Mouse (Mus musculus) midbrain, embryonic 11.5 days (tissue): ENCODE results near the gene Baiap2l1. TPM values are rescaled to one million over a fixed set of nuclear protein-coding genes. Genes with fewer than 3 reads are reported as not detected.

Source experiments
- ATAC-seq: fragments of 200-750 bp; cut with Nextera tagmentation; 2 replicates; pipeline ENCODE4 v1.8.0; 2017; ENCODE audit warnings: moderate TSS enrichment, moderate library complexity; ENCODE audit not compliant: low FRiP score
- DNase-seq: peaks from one replicate; pipeline ENCODE4 v3.0.0; 2015; ENCODE audit warnings: low spot score; ENCODE audit errors: missing footprints
- H3K27ac ChIP-seq: fragments of 300-500 bp; sonication (generic); 2 replicates; pipeline ENCODE4 v1.5.1; 2014; ENCODE audit warnings: low read depth, low read length
- H3K27me3 ChIP-seq: fragments of 300-500 bp; sonication (generic); 2 replicates; pipeline ENCODE4 v1.6.1; 2014; ENCODE audit warnings: mild to moderate bottlenecking, low read length, moderate library complexity, mixed read lengths; ENCODE audit not compliant: control insufficient read depth, insufficient read depth
- H3K36me3 ChIP-seq: fragments of 300-500 bp; sonication (generic); 2 replicates; pipeline ENCODE4 v1.6.1; 2014; ENCODE audit warnings: mild to moderate bottlenecking, low read length, moderate library complexity, mixed read lengths; ENCODE audit not compliant: control insufficient read depth, insufficient read depth
- H3K4me1 ChIP-seq: fragments of 300-500 bp; sonication (generic); 2 replicates; pipeline ENCODE4 v1.6.1; 2014; ENCODE audit warnings: low read length; ENCODE audit not compliant: control insufficient read depth, insufficient read depth
- H3K4me2 ChIP-seq: fragments of 300-500 bp; sonication (generic); 2 replicates; pipeline ENCODE4 v1.6.1; 2014; ENCODE audit warnings: mild to moderate bottlenecking, moderate library complexity
- H3K4me3 ChIP-seq: fragments of 300-500 bp; sonication (generic); 2 replicates; pipeline ENCODE4 v1.5.1; 2014; ENCODE audit warnings: low read depth, low read length
- H3K9ac ChIP-seq: fragments of 300-500 bp; sonication (generic); 2 replicates; pipeline ENCODE4 v1.6.1; 2014; ENCODE audit warnings: low read length
- H3K9me3 ChIP-seq: fragments of 300-500 bp; sonication (generic); 2 replicates; pipeline ENCODE4 v1.6.1; 2016; ENCODE audit warnings: low read length; ENCODE audit not compliant: control insufficient read depth
- WGBS: fragments of 180-500 bp; shearing (Covaris S2); extraction: QIAGEN DNeasy Blood & Tissue Kit; methylation state at CpG from one replicate; pipeline ENCODE4 v1.1.7; 2014; 5-methylcytosine and 5-hydroxymethylcytosine counted together
- polyA plus RNA-seq: library from polyadenylated mRNA; unstranded; fragments of >200 nt; fragmentation: Nextera tagmentation; extraction: Ambion mirVana; gene quantifications from 2 replicates; pipeline ENCODE4 v1.2.1, GENCODE M21; 2014

Baiap2l1 gene
- polyA plus RNA-seq, 1 experiment from 2014 or later, result 2.4 TPM

- WGBS, result 89% methylated on average over 3 of the region's 3 CpGs
- peak; percentile 39 for DNase-seq
Observed at GRCm38 (mm10) chr5:144271118-144271517, 86.8 kb downstream of the Baiap2l1 start.

GRCm38 (mm10) chr5:144270420-144270819, 87.5 kb downstream of the Baiap2l1 start:
- ATAC-seq (no peak), DNase-seq (peak; percentile 64)
- H3K9ac ChIP-seq, result no peak overlapping the region
- H3K27me3 ChIP-seq, result no peaks in the 10 kb centered on the region
- WGBS, result 94% methylated on average over 8 of the region's 8 CpGs
- H3K27ac ChIP-seq, result no peak overlapping the region
- no peaks in the 10 kb centered on the region for H3K4me1 ChIP-seq
- H3K4me2 ChIP-seq, result no peak overlapping the region
- no peaks in the 10 kb centered on the region for H3K9me3 ChIP-seq
- H3K36me3 ChIP-seq, result no peaks in the 10 kb centered on the region; the same call in 1 of the 2 replicates
- H3K4me3 ChIP-seq, result no peak overlapping the region

More at GRCm38 (mm10) chr5:144271118-144271517, 86.8 kb downstream of the Baiap2l1 start:
- Histone ChIP-seq H3K36me3 (no peaks in the 10 kb centered on the region; the same call in 1 of the 2 replicates), H3K4me2 (no peak overlapping the region), H3K27me3 (no peaks in the 10 kb centered on the region), H3K9me3 (no peaks in the 10 kb centered on the region), H3K27ac (no peak overlapping the region), H3K4me1 (no peaks in the 10 kb centered on the region), H3K9ac (no peak overlapping the region), H3K4me3 (no peak overlapping the region)
- ATAC-seq, result no peak

GRCm38 (mm10) chr5:144269926-144270325, 88.0 kb downstream of the Baiap2l1 start:
- no peaks in the 10 kb centered on the region for H3K27me3 ChIP-seq
- DNase-seq, result peak; percentile 64
- H3K27ac ChIP-seq, result no peak overlapping the region
- H3K4me3 ChIP-seq, result no peak overlapping the region
- ATAC-seq, result no peak
- H3K9ac ChIP-seq, result no peak overlapping the region
- no peaks in the 10 kb centered on the region; the same call in 1 of the 2 replicates for H3K36me3 ChIP-seq
- no peak overlapping the region for H3K4me2 ChIP-seq
- no peaks in the 10 kb centered on the region for H3K9me3 ChIP-seq
- H3K4me1 ChIP-seq, result no peaks in the 10 kb centered on the region
- WGBS, result 94% methylated on average over 7 of the region's 7 CpGs

GRCm38 (mm10) chr5:144267535-144268241, 90.2 kb downstream of the Baiap2l1 start:
- Histone ChIP-seq H3K27me3 (no peaks in the 10 kb centered on the region), H3K9ac (no peak overlapping the region), H3K27ac (no peak overlapping the region), H3K9me3 (no peaks in the 10 kb centered on the region), H3K36me3 (no peaks in the 10 kb centered on the region; the same call in 1 of the 2 replicates), H3K4me2 (no peak overlapping the region), H3K4me3 (no peak overlapping the region), H3K4me1 (no peaks in the 10 kb centered on the region)
- 92% methylated on average over 8 of the region's 8 CpGs for WGBS
- ATAC-seq, result no peak
- peak; percentile 57 for DNase-seq

GRCm38 (mm10) chr5:144263496-144263895, 94.4 kb downstream of the Baiap2l1 start:
- H3K36me3 ChIP-seq, result peaks cover 3% of the 10 kb centered on the region; the same call in 1 of the 2 replicates
- no peak overlapping the region for H3K27ac ChIP-seq
- H3K4me1 ChIP-seq, result peaks cover 9% of the 10 kb centered on the region
- no peaks in the 10 kb centered on the region for H3K9me3 ChIP-seq
- no peak overlapping the region for H3K9ac ChIP-seq
- ATAC-seq, result no peak
- WGBS, result 87% methylated on average over 13 of the region's 13 CpGs
- H3K4me2 ChIP-seq, result no peak overlapping the region
- no peak overlapping the region for H3K4me3 ChIP-seq
- no peak for DNase-seq
- no peaks in the 10 kb centered on the region for H3K27me3 ChIP-seq

- Histone ChIP-seq H3K27ac (no peak overlapping the region), H3K27me3 (no peaks in the 10 kb centered on the region), H3K4me1 (peaks cover 14% of the 10 kb centered on the region), H3K9ac (no peak overlapping the region), H3K36me3 (peaks cover 3% of the 10 kb centered on the region; the same call in 1 of the 2 replicates), H3K9me3 (no peaks in the 10 kb centered on the region), H3K4me2 (no peak overlapping the region), H3K4me3 (no peak overlapping the region)
- ATAC-seq (no peak), DNase-seq (no peak)
- 85% methylated on average over 9 of the region's 9 CpGs for WGBS
Observed at GRCm38 (mm10) chr5:144263082-144263481, 94.8 kb downstream of the Baiap2l1 start.

- no peak for DNase-seq
- no peak for ATAC-seq
- no peak overlapping the region for H3K4me2 ChIP-seq
- peaks cover 26% of the 10 kb centered on the region for H3K4me1 ChIP-seq
- H3K9ac ChIP-seq, result no peak overlapping the region
- no peaks in the 10 kb centered on the region for H3K9me3 ChIP-seq
- WGBS, result 87% methylated on average over 5 of the region's 5 CpGs
- no peak overlapping the region for H3K4me3 ChIP-seq
- H3K27ac ChIP-seq, result no peak overlapping the region
- H3K36me3 ChIP-seq, result peaks cover 3% of the 10 kb centered on the region; the same call in 1 of the 2 replicates
- no peaks in the 10 kb centered on the region for H3K27me3 ChIP-seq
Observed at GRCm38 (mm10) chr5:144261829-144262228, 96.1 kb downstream of the Baiap2l1 start.

GRCm38 (mm10) chr5:144261309-144261708, 96.6 kb downstream of the Baiap2l1 start:
- DNase-seq, result no peak
- no peak overlapping the region for H3K4me2 ChIP-seq
- peaks cover 3% of the 10 kb centered on the region; the same call in 1 of the 2 replicates for H3K36me3 ChIP-seq
- ATAC-seq, result no peak
- H3K9ac ChIP-seq, result no peak overlapping the region
- H3K27ac ChIP-seq, result no peak overlapping the region
- 90% methylated on average over 9 of the region's 9 CpGs for WGBS
- H3K4me1 ChIP-seq, result peaks cover 28% of the 10 kb centered on the region
- no peaks in the 10 kb centered on the region for H3K27me3 ChIP-seq
- H3K4me3 ChIP-seq, result no peak overlapping the region
- no peaks in the 10 kb centered on the region for H3K9me3 ChIP-seq

GRCm38 (mm10) chr5:144260464-144260863, 97.4 kb downstream of the Baiap2l1 start:
- no peak overlapping the region for H3K4me3 ChIP-seq
- H3K36me3 ChIP-seq, result peaks cover 3% of the 10 kb centered on the region; the same call in 1 of the 2 replicates
- DNase-seq (no peak), ATAC-seq (no peak)
- H3K27me3 ChIP-seq, result no peaks in the 10 kb centered on the region
- H3K4me2 ChIP-seq, result no peak overlapping the region
- peaks cover 28% of the 10 kb centered on the region for H3K4me1 ChIP-seq
- no peaks in the 10 kb centered on the region for H3K9me3 ChIP-seq
- no peak overlapping the region for H3K27ac ChIP-seq
- no peak overlapping the region for H3K9ac ChIP-seq
- 84% methylated on average over 8 of the region's 8 CpGs for WGBS
